Mouse (Mus musculus): ENCODE results near the gene Csmd2. TPM values are rescaled to one million over a fixed set of nuclear protein-coding genes. Genes with fewer than 3 reads are reported as not detected.

The Csmd2 gene
- polyA plus RNA-seq, 1 experiment: 0.17 TPM

- TF ChIP-seq CTCF (IDR thresholded peaks at IDR 0.05; ENCODE audit: low read depth, low read length): no peak
- no peak overlapping the region for H3K27ac ChIP-seq (ENCODE audit: insufficient read depth, low read depth, low read length)
- H3K4me1 ChIP-seq (ENCODE audit: control insufficient read depth, insufficient read depth, low read length): no peaks in the 10 kb centered on the region
- H3K4me3 ChIP-seq (ENCODE audit: insufficient read depth, low read length): no peak overlapping the region
These were observed 300.4 kb downstream of the Csmd2 start for GRCm38 (mm10) chr4:128288095-128288494.

GRCm38 (mm10) chr4:128304049-128304448 is 316.4 kb downstream of the Csmd2 start:
- Histone ChIP-seq H3K4me1 (ENCODE audit: control insufficient read depth, insufficient read depth, low read length) (no peaks in the 10 kb centered on the region), H3K4me3 (ENCODE audit: insufficient read depth, low read length) (no peak overlapping the region), H3K27ac (ENCODE audit: insufficient read depth, low read depth, low read length) (no peak overlapping the region)
- no peak for TF ChIP-seq CTCF (IDR thresholded peaks at IDR 0.05; ENCODE audit: low read depth, low read length)
- no peak for TF ChIP-seq POLR2A (IDR thresholded peaks at IDR 0.05; ENCODE audit: borderline replicate concordance, low read depth, low read length)

- Histone ChIP-seq H3K27ac (ENCODE audit: insufficient read depth, low read depth, low read length) (no peak overlapping the region), H3K4me3 (ENCODE audit: insufficient read depth, low read length) (no peak overlapping the region), H3K4me1 (ENCODE audit: control insufficient read depth, insufficient read depth, low read length) (no peaks in the 10 kb centered on the region)
- no peak for TF ChIP-seq POLR2A (IDR thresholded peaks at IDR 0.05; ENCODE audit: borderline replicate concordance, low read depth, low read length)
- TF ChIP-seq CTCF (IDR thresholded peaks at IDR 0.05; ENCODE audit: low read depth, low read length): no peak
These were observed 318.4 kb downstream of the Csmd2 start for GRCm38 (mm10) chr4:128306011-128306410.

GRCm38 (mm10) chr4:128315328-128315727 is 327.7 kb downstream of the Csmd2 start:
- Histone ChIP-seq H3K27ac (ENCODE audit: insufficient read depth, low read depth, low read length) (no peak overlapping the region), H3K4me3 (ENCODE audit: insufficient read depth, low read length) (no peak overlapping the region), H3K4me1 (ENCODE audit: control insufficient read depth, insufficient read depth, low read length) (no peaks in the 10 kb centered on the region)
- TF ChIP-seq CTCF (IDR thresholded peaks at IDR 0.05; ENCODE audit: low read depth, low read length): no peak
- TF ChIP-seq POLR2A (IDR thresholded peaks at IDR 0.05; ENCODE audit: borderline replicate concordance, low read depth, low read length): no peak

GRCm38 (mm10) chr4:128317951-128318350 is 330.3 kb downstream of the Csmd2 start:
- H3K4me1 ChIP-seq (ENCODE audit: control insufficient read depth, insufficient read depth, low read length): no peaks in the 10 kb centered on the region
- no peak for TF ChIP-seq POLR2A (IDR thresholded peaks at IDR 0.05; ENCODE audit: borderline replicate concordance, low read depth, low read length)
- TF ChIP-seq CTCF (IDR thresholded peaks at IDR 0.05; ENCODE audit: low read depth, low read length): no peak
- no peak overlapping the region for H3K27ac ChIP-seq (ENCODE audit: insufficient read depth, low read depth, low read length)
- H3K4me3 ChIP-seq (ENCODE audit: insufficient read depth, low read length): no peak overlapping the region

- Histone ChIP-seq H3K4me3 (ENCODE audit: insufficient read depth, low read length) (no peak overlapping the region), H3K27ac (ENCODE audit: insufficient read depth, low read depth, low read length) (no peak overlapping the region), H3K4me1 (ENCODE audit: control insufficient read depth, insufficient read depth, low read length) (no peaks in the 10 kb centered on the region)
- TF ChIP-seq POLR2A (IDR thresholded peaks at IDR 0.05; ENCODE audit: borderline replicate concordance, low read depth, low read length) (no peak), CTCF (IDR thresholded peaks at IDR 0.05; ENCODE audit: low read depth, low read length) (no peak)
These were observed 337.9 kb downstream of the Csmd2 start for GRCm38 (mm10) chr4:128325511-128325910.

GRCm38 (mm10) chr4:128326755-128327154 is 339.1 kb downstream of the Csmd2 start:
- Histone ChIP-seq H3K4me1 (ENCODE audit: control insufficient read depth, insufficient read depth, low read length) (no peaks in the 10 kb centered on the region), H3K4me3 (ENCODE audit: insufficient read depth, low read length) (no peak overlapping the region), H3K27ac (ENCODE audit: insufficient read depth, low read depth, low read length) (no peak overlapping the region)
- TF ChIP-seq CTCF (IDR thresholded peaks at IDR 0.05; ENCODE audit: low read depth, low read length) (no peak), POLR2A (IDR thresholded peaks at IDR 0.05; ENCODE audit: borderline replicate concordance, low read depth, low read length) (no peak)

- no peak overlapping the region for H3K27ac ChIP-seq (ENCODE audit: insufficient read depth, low read depth, low read length)
- no peak overlapping the region for H3K4me3 ChIP-seq (ENCODE audit: insufficient read depth, low read length)
- no peaks in the 10 kb centered on the region for H3K4me1 ChIP-seq (ENCODE audit: control insufficient read depth, insufficient read depth, low read length)
- TF ChIP-seq CTCF (IDR thresholded peaks at IDR 0.05; ENCODE audit: low read depth, low read length) (no peak), POLR2A (IDR thresholded peaks at IDR 0.05; ENCODE audit: borderline replicate concordance, low read depth, low read length) (no peak)
These were observed 339.8 kb downstream of the Csmd2 start for GRCm38 (mm10) chr4:128327421-128327820.

GRCm38 (mm10) chr4:128330519-128330918 is 342.9 kb downstream of the Csmd2 start:
- H3K27ac ChIP-seq (ENCODE audit: insufficient read depth, low read depth, low read length): no peak overlapping the region
- no peaks in the 10 kb centered on the region for H3K4me1 ChIP-seq (ENCODE audit: control insufficient read depth, insufficient read depth, low read length)
- H3K4me3 ChIP-seq (ENCODE audit: insufficient read depth, low read length): no peak overlapping the region
- TF ChIP-seq POLR2A (IDR thresholded peaks at IDR 0.05; ENCODE audit: borderline replicate concordance, low read depth, low read length) (no peak), CTCF (IDR thresholded peaks at IDR 0.05; ENCODE audit: low read depth, low read length) (no peak)

GRCm38 (mm10) chr4:128340457-128340856 is 352.8 kb downstream of the Csmd2 start:
- TF ChIP-seq CTCF (IDR thresholded peaks at IDR 0.05; ENCODE audit: low read depth, low read length) (no peak), POLR2A (IDR thresholded peaks at IDR 0.05; ENCODE audit: borderline replicate concordance, low read depth, low read length) (no peak)
- H3K4me1 ChIP-seq (ENCODE audit: control insufficient read depth, insufficient read depth, low read length): no peaks in the 10 kb centered on the region
- no peak overlapping the region for H3K27ac ChIP-seq (ENCODE audit: insufficient read depth, low read depth, low read length)
- no peak overlapping the region for H3K4me3 ChIP-seq (ENCODE audit: insufficient read depth, low read length)

GRCm38 (mm10) chr4:128341315-128341714 is 353.7 kb downstream of the Csmd2 start:
- TF ChIP-seq CTCF (IDR thresholded peaks at IDR 0.05; ENCODE audit: low read depth, low read length) (no peak), POLR2A (IDR thresholded peaks at IDR 0.05; ENCODE audit: borderline replicate concordance, low read depth, low read length) (no peak)
- Histone ChIP-seq H3K4me1 (ENCODE audit: control insufficient read depth, insufficient read depth, low read length) (no peaks in the 10 kb centered on the region), H3K27ac (ENCODE audit: insufficient read depth, low read depth, low read length) (no peak overlapping the region), H3K4me3 (ENCODE audit: insufficient read depth, low read length) (no peak overlapping the region)

Measured in bone marrow macrophage, adult 2 months (primary cell).